Mouse (Mus musculus) liver, embryonic 18 days (tissue): ENCODE results near the gene Mosmo. TPM values are rescaled to one million over a fixed set of nuclear protein-coding genes. Genes with fewer than 3 reads are reported as not detected.

Source experiments
- polyA plus RNA-seq: library from polyadenylated mRNA; depleted of rRNA; stranded (reverse); fragments of >200 nt; gene quantifications from 2 replicates; pipeline ENCODE4 v1.2.3, GENCODE M21; 2012; rRNA removed

Gene Mosmo
- polyA plus RNA-seq, result 8.9 and 10.5 TPM in 2 replicates

GRCm38 (mm10) chr7:120677001-120677643, at the start of gene Mosmo:
TSS of gene Mosmo (plus strand) at chr7:120677618.

GRCm38 (mm10) chr7:120634711-120635361, 42.6 kb upstream of the Mosmo start, which contains the start of gene Uqcrc2:
TSS of gene Uqcrc2 (plus strand) at chr7:120635176.

GRCm38 (mm10) chr7:120670153-120670875, 7.1 kb upstream of the Mosmo start, which contains the start of gene Pdzd9:
TSS of gene Pdzd9 (minus strand) at chr7:120670343.

GRCm38 (mm10) chr7:120739018-120739417, 61.6 kb downstream of the Mosmo start, which contains the start of gene Vwa3a:
TSS of gene Vwa3a (plus strand) at chr7:120739318.

Other genes with a start within 250 kb of the Mosmo start
- gene Uqcrc2, start 42.4 kb upstream of the Mosmo start, polyA plus RNA-seq, result 135 and 141 TPM in 2 replicates
- gene Pdzd9, start 7.3 kb upstream of the Mosmo start, polyA plus RNA-seq, result 0.02 TPM in 1 of 2 replicates, not detected in the other
- gene Vwa3a, start 61.7 kb downstream of the Mosmo start, polyA plus RNA-seq, result 0.19 and 0.31 TPM in 2 replicates
- not detected in 2 replicates for gene Gm5737, start 134.7 kb downstream of the Mosmo start, polyA plus RNA-seq
- gene Eef2k, start 165.2 kb downstream of the Mosmo start, polyA plus RNA-seq, result 22.6 and 28.2 TPM in 2 replicates
- 6.5 and 8.2 TPM in 2 replicates for gene Polr3e, start 240.1 kb downstream of the Mosmo start, polyA plus RNA-seq